8 mouse cellular contexts compared by ENCODE assay signal in genomic region chr8:84814555-84815441, GRCm38 (mm10). TPM values are rescaled to one million over a fixed set of nuclear protein-coding genes. Genes with fewer than 3 reads are reported as not detected.
DNase-seq lines count a peak whose midpoint lies in the region; ATAC-seq and TF ChIP-seq lines count a peak whose summit lies in the region.

No protein-coding gene starts in this region.

- 44% methylated on average over 19 of the region's 19 CpGs for WGBS in heart, embryonic 12.5 days
- WGBS in hindbrain, embryonic 10.5 days: 47% methylated on average over 19 of the region's 19 CpGs
- 44% methylated on average over 19 of the region's 19 CpGs for WGBS in stomach, postnatal 0 days

- intact Hi-C loops in heart, postnatal 25 days (cut with DNase I): no loop called here

- H3K4me3 ChIP-seq in heart, embryonic 12.5 days: no peak overlapping the region
- H3K4me3 ChIP-seq in hindbrain, embryonic 10.5 days: 0 out of 2 replicates have a peak overlapping the region, but pooled peaks have one; percentile 3
- no peak overlapping the region for H3K4me3 ChIP-seq in stomach, postnatal 0 days (ENCODE audit: low read depth, low read length)

- H3K9ac ChIP-seq in heart, embryonic 12.5 days: 0 out of 2 replicates have a peak overlapping the region, but pooled peaks have one; percentile 8
- H3K9ac ChIP-seq in stomach, postnatal 0 days (ENCODE audit: low read length): peak overlapping the region; percentile 31; the same call in 1 of the 2 replicates

- ATAC-seq in heart, embryonic 12.5 days (ENCODE audit: insufficient number of reproducible peaks, low FRiP score): no peak
- 0 out of 2 replicates have a peak, but pooled peaks have one; percentile 15 for ATAC-seq in stomach, postnatal 0 days (ENCODE audit: low FRiP score, low TSS enrichment)

- no peak for TF ChIP-seq CTCF in stomach, postnatal 0 days (IDR thresholded peaks at IDR 0.05; ENCODE audit: low read depth)

- peaks cover 28% of the 10 kb centered on the region for H3K27me3 ChIP-seq in heart, embryonic 12.5 days (replicated peaks)
- peaks cover 75% of the 10 kb centered on the region for H3K27me3 ChIP-seq in hindbrain, embryonic 10.5 days (ENCODE audit: insufficient read depth, poor library complexity, severe bottlenecking)
- no peaks in the 10 kb centered on the region for H3K27me3 ChIP-seq in stomach, postnatal 0 days (ENCODE audit: control insufficient read depth, insufficient read depth, low read length)

- H3K36me3 ChIP-seq in heart, embryonic 12.5 days: no peaks in the 10 kb centered on the region
- H3K36me3 ChIP-seq in hindbrain, embryonic 10.5 days: no peaks in the 10 kb centered on the region
- no peaks in the 10 kb centered on the region for H3K36me3 ChIP-seq in stomach, postnatal 0 days (ENCODE audit: control insufficient read depth, insufficient read depth, low read length)

- no peak for TF ChIP-seq EP300 in stomach, postnatal 0 days (optimal IDR thresholded peaks at IDR 0.05)

- peaks cover 24% of the 10 kb centered on the region for H3K4me1 ChIP-seq in heart, embryonic 12.5 days (replicated peaks)
- H3K4me1 ChIP-seq in hindbrain, embryonic 10.5 days (replicated peaks): peaks cover 41% of the 10 kb centered on the region
- H3K4me1 ChIP-seq in stomach, postnatal 0 days (replicated peaks; ENCODE audit: control insufficient read depth, insufficient read depth): peaks cover 2% of the 10 kb centered on the region; the same call in 1 of the 2 replicates

- no peak overlapping the region for H3K4me2 ChIP-seq in heart, embryonic 12.5 days
- H3K4me2 ChIP-seq in stomach, postnatal 0 days (replicated peaks; ENCODE audit: low read depth): no peak overlapping the region

- H3K27ac ChIP-seq in heart, embryonic 12.5 days (ENCODE audit: poor library complexity, severe bottlenecking): no peak overlapping the region
- peak overlapping the region; percentile 60 for H3K27ac ChIP-seq in hindbrain, embryonic 10.5 days
- no peak overlapping the region; the same call in 1 of the 2 replicates for H3K27ac ChIP-seq in stomach, postnatal 0 days (replicated peaks)

- H3K9me3 ChIP-seq in heart, embryonic 12.5 days (replicated peaks): no peaks in the 10 kb centered on the region
- H3K9me3 ChIP-seq in hindbrain, embryonic 10.5 days: no peaks in the 10 kb centered on the region
- H3K9me3 ChIP-seq in stomach, postnatal 0 days (ENCODE audit: control insufficient read depth, low read length): no peaks in the 10 kb centered on the region

- DNase-seq in heart, postnatal 25 days (ENCODE audit: low spot score): no peak
- DNase-seq in right cerebral cortex, postnatal 10 days (ENCODE audit: low spot score in 2 of 2): peak; percentile 75 to 76
- no peak for DNase-seq in right cerebral cortex, adult 2 months (ENCODE audit: low spot score in 2 of 2)
- no peak for DNase-seq in hindbrain, embryonic 10.5 days (ENCODE audit: low spot score)
- DNase-seq in stomach, postnatal 0 days (ENCODE audit: low spot score): no peak
- DNase-seq in T-cell, adult 2 months (ENCODE audit: low spot score): no peak
- DNase-seq in embryo, embryonic 10.5 days (ENCODE audit: low spot score): no peak

RNA-seq across cellular contexts. Expression of gene Dand5, which starts 7.8 kb away (rescaled TPM):
- polyA plus RNA-seq in heart, embryonic 12.5 days (2016; fragmentation: Nextera tagmentation; extraction: Ambion mirVana): 4.6 and 6.2 TPM in 2 replicates
- 10 to 100 TPM in 1 of 2 experiments, 1 to 10 TPM in 1; 9.6 to 10.3 TPM for total RNA-seq in heart, postnatal 25 days (2021)
- polyA plus RNA-seq in hindbrain, embryonic 10.5 days (2016; fragmentation: Nextera tagmentation; extraction: Ambion mirVana): 3.8 and 5.5 TPM in 2 replicates
- polyA plus RNA-seq in stomach, postnatal 0 days (2015; fragmentation: Nextera tagmentation; extraction: Ambion mirVana): 3.3 TPM in 2 replicates

RNA-seq across cellular contexts. Expression of gene Nfix, which starts 14.7 kb away (rescaled TPM):
- 9.2 and 10.9 TPM in 2 replicates for polyA plus RNA-seq in heart, embryonic 12.5 days (2016; fragmentation: Nextera tagmentation; extraction: Ambion mirVana)
- 100 to 1,000 TPM; 287 to 311 TPM for total RNA-seq in heart, postnatal 25 days (2021)
- 0.07 and 0.29 TPM in 2 replicates for polyA plus RNA-seq in hindbrain, embryonic 10.5 days (2016; fragmentation: Nextera tagmentation; extraction: Ambion mirVana)
- polyA plus RNA-seq in stomach, postnatal 0 days (2015; fragmentation: Nextera tagmentation; extraction: Ambion mirVana): 36.5 and 36.6 TPM in 2 replicates

RNA-seq across cellular contexts. Expression of gene Gadd45gip1, which starts 16.5 kb away (rescaled TPM):
- polyA plus RNA-seq in heart, embryonic 12.5 days (2016; fragmentation: Nextera tagmentation; extraction: Ambion mirVana): 50.9 and 52.1 TPM in 2 replicates
- total RNA-seq in heart, postnatal 25 days (2021): 10 to 100 TPM; 28.9 to 30.0 TPM
- polyA plus RNA-seq in hindbrain, embryonic 10.5 days (2016; fragmentation: Nextera tagmentation; extraction: Ambion mirVana): 43.7 and 45.8 TPM in 2 replicates
- polyA plus RNA-seq in stomach, postnatal 0 days (2015; fragmentation: Nextera tagmentation; extraction: Ambion mirVana): 38.5 and 39.3 TPM in 2 replicates

RNA-seq across cellular contexts. Expression of gene Rad23a, which starts 25.7 kb away (rescaled TPM):
- 129 and 131 TPM in 2 replicates for polyA plus RNA-seq in heart, embryonic 12.5 days (2016; fragmentation: Nextera tagmentation; extraction: Ambion mirVana)
- 10 to 100 TPM; 80.8 to 81.1 TPM for total RNA-seq in heart, postnatal 25 days (2021)
- polyA plus RNA-seq in hindbrain, embryonic 10.5 days (2016; fragmentation: Nextera tagmentation; extraction: Ambion mirVana): 115 TPM in 2 replicates
- polyA plus RNA-seq in stomach, postnatal 0 days (2015; fragmentation: Nextera tagmentation; extraction: Ambion mirVana): 69.8 and 70.6 TPM in 2 replicates

RNA-seq across cellular contexts. Expression of gene Calr, which starts 31.9 kb away (rescaled TPM):
- polyA plus RNA-seq in heart, embryonic 12.5 days (2016; fragmentation: Nextera tagmentation; extraction: Ambion mirVana): 747 and 767 TPM in 2 replicates
- 100 to 1,000 TPM; 365 to 441 TPM for total RNA-seq in heart, postnatal 25 days (2021)
- 783 and 812 TPM in 2 replicates for polyA plus RNA-seq in hindbrain, embryonic 10.5 days (2016; fragmentation: Nextera tagmentation; extraction: Ambion mirVana)
- 522 and 537 TPM in 2 replicates for polyA plus RNA-seq in stomach, postnatal 0 days (2015; fragmentation: Nextera tagmentation; extraction: Ambion mirVana)

Comparison
In these comparisons a context has a peak if more than half of its experiments do, and no peak if none do; other contexts are left out.
1. DNase-seq: peak in right cerebral cortex, postnatal 10 days (2 of 2); none in heart, postnatal 25 days (single experiment), right cerebral cortex, adult 2 months (0 of 2), hindbrain, embryonic 10.5 days (single experiment), stomach, postnatal 0 days (single experiment), T-cell, adult 2 months (single experiment) and embryo, embryonic 10.5 days (single experiment).